Mouse (Mus musculus): Measurements from ENCODE around the gene Snap47.

The Snap47 gene

GRCm38 (mm10) chr11:59399830-59400229 lies 51.2 kb downstream of the Snap47 start:
- H3K27me3 ChIP-seq (ENCODE audit: control insufficient read depth, insufficient read depth, low read length, poor library complexity, severe bottlenecking): no peaks in the 10 kb centered on the region
- DNase-seq (ENCODE audit: low read depth, low spot score): no peak
- H3K36me3 ChIP-seq (ENCODE audit: control insufficient read depth, insufficient read depth, low read length, poor library complexity, severe bottlenecking): no peaks in the 10 kb centered on the region

GRCm38 (mm10) chr11:59397536-59398371 lies 53.2 kb downstream of the Snap47 start:
- no peak for DNase-seq (ENCODE audit: low read depth, low spot score)
- H3K27me3 ChIP-seq (ENCODE audit: control insufficient read depth, insufficient read depth, low read length, poor library complexity, severe bottlenecking): no peaks in the 10 kb centered on the region
- H3K36me3 ChIP-seq (ENCODE audit: control insufficient read depth, insufficient read depth, low read length, poor library complexity, severe bottlenecking): no peaks in the 10 kb centered on the region

- Histone ChIP-seq H3K36me3 (ENCODE audit: control insufficient read depth, insufficient read depth, low read length, poor library complexity, severe bottlenecking) (no peaks in the 10 kb centered on the region), H3K27me3 (ENCODE audit: control insufficient read depth, insufficient read depth, low read length, poor library complexity, severe bottlenecking) (no peaks in the 10 kb centered on the region)
- DNase-seq (ENCODE audit: low read depth, low spot score): no peak
These were observed 56.5 kb downstream of the Snap47 start for GRCm38 (mm10) chr11:59394451-59394850.

- H3K27me3 ChIP-seq (ENCODE audit: control insufficient read depth, insufficient read depth, low read length, poor library complexity, severe bottlenecking): no peaks in the 10 kb centered on the region
- DNase-seq (ENCODE audit: low read depth, low spot score): no peak
- H3K36me3 ChIP-seq (ENCODE audit: control insufficient read depth, insufficient read depth, low read length, poor library complexity, severe bottlenecking): no peaks in the 10 kb centered on the region
These were observed 57.4 kb downstream of the Snap47 start for GRCm38 (mm10) chr11:59393591-59393990.

GRCm38 (mm10) chr11:59392300-59392699 lies 58.7 kb downstream of the Snap47 start:
- no peak for DNase-seq (ENCODE audit: low read depth, low spot score)
- H3K36me3 ChIP-seq (ENCODE audit: control insufficient read depth, insufficient read depth, low read length, poor library complexity, severe bottlenecking): no peaks in the 10 kb centered on the region
- no peaks in the 10 kb centered on the region for H3K27me3 ChIP-seq (ENCODE audit: control insufficient read depth, insufficient read depth, low read length, poor library complexity, severe bottlenecking)

DNA sequence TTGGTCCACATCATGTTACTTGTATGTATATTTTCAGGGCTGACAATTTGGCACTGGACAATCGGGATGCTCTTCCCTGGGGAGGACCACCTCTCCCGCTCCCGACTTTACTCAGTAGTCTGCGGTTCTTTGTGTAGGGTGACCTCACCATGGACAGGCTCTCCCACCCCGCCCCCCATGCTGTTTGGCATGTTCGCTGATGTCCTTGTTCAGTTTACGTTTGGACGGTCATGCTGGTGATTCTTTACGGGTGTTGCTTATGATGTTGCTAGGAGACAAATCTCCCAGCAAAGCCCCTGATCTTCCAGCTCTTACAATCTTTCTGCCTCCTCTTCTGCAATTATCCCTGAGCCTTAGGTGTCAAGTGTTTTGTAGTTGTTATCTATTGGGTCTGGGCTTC lies 60.5 kb downstream of the Snap47 start:
- no peak for DNase-seq (ENCODE audit: low read depth, low spot score)
- Histone ChIP-seq H3K27me3 (ENCODE audit: control insufficient read depth, insufficient read depth, low read length, poor library complexity, severe bottlenecking) (no peaks in the 10 kb centered on the region), H3K36me3 (ENCODE audit: control insufficient read depth, insufficient read depth, low read length, poor library complexity, severe bottlenecking) (no peaks in the 10 kb centered on the region)

DNA sequence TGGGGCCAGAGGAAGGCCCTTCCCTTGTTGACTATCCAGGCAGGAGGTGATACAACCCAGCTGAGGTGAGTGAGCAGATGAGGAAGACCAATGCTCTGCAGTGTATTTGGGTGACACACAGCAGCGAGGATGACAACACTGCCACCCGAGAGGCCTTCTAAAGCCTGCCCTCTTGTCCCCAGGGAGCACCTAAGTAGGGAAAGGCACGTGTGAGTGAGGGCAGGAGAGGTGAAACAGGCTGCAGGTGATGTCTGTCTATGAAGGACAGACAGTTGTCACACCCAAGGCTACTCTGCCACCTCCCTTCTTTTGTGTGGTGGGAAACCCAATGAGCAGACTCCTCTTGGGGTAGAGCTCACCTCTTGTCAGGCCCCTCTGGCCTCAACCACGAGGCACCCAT lies 61.4 kb downstream of the Snap47 start:
- DNase-seq (ENCODE audit: low read depth, low spot score): no peak
- no peaks in the 10 kb centered on the region for H3K27me3 ChIP-seq (ENCODE audit: control insufficient read depth, insufficient read depth, low read length, poor library complexity, severe bottlenecking)

GRCm38 (mm10) chr11:59388806-59389205 lies 62.2 kb downstream of the Snap47 start:
- no peak for DNase-seq (ENCODE audit: low read depth, low spot score)
- H3K36me3 ChIP-seq (ENCODE audit: control insufficient read depth, insufficient read depth, low read length, poor library complexity, severe bottlenecking): no peaks in the 10 kb centered on the region

More for the DNA sequence above, 61.4 kb downstream of the Snap47 start:
- no peaks in the 10 kb centered on the region for H3K36me3 ChIP-seq (ENCODE audit: control insufficient read depth, insufficient read depth, low read length, poor library complexity, severe bottlenecking)

GRCm38 (mm10) chr11:59387471-59387870 lies 63.5 kb downstream of the Snap47 start:
- no peak for DNase-seq (ENCODE audit: low read depth, low spot score)
- no peaks in the 10 kb centered on the region for H3K36me3 ChIP-seq (ENCODE audit: control insufficient read depth, insufficient read depth, low read length, poor library complexity, severe bottlenecking)
- no peaks in the 10 kb centered on the region for H3K27me3 ChIP-seq (ENCODE audit: control insufficient read depth, insufficient read depth, low read length, poor library complexity, severe bottlenecking)

More at GRCm38 (mm10) chr11:59388806-59389205, 62.2 kb downstream of the Snap47 start:
- H3K27me3 ChIP-seq (ENCODE audit: control insufficient read depth, insufficient read depth, low read length, poor library complexity, severe bottlenecking): no peaks in the 10 kb centered on the region

- DNase-seq (ENCODE audit: low read depth, low spot score): no peak
- no peaks in the 10 kb centered on the region for H3K27me3 ChIP-seq (ENCODE audit: control insufficient read depth, insufficient read depth, low read length, poor library complexity, severe bottlenecking)
- no peaks in the 10 kb centered on the region for H3K36me3 ChIP-seq (ENCODE audit: control insufficient read depth, insufficient read depth, low read length, poor library complexity, severe bottlenecking)
These were observed 65.9 kb downstream of the Snap47 start for GRCm38 (mm10) chr11:59385123-59385522.

DNA sequence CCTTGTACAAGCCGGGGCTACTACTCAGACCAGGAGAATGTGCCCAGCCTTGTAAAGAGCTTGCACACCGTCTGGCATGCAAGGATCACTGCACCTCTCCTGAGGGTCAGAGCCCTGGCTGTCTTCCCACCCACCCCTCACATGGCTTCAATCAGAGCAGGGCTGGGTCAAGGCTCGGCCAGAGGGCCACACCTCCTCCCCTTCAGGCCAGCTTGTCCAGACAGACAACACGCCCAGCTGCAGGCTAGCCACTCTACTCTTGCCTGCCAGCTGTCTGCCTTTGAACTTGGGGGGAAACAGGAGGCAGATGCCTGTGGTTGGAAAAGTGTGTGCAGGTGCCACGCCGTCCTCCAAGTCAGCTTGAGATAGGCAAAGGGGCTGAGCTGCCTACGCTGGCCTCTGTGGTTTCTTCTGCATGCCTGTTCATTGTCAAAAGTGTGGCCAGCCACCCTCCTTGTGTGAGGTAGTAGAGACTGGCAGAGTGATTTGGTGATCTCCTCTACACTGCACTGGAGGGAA lies 66.5 kb downstream of the Snap47 start:
- no peaks in the 10 kb centered on the region for H3K27me3 ChIP-seq (ENCODE audit: control insufficient read depth, insufficient read depth, low read length, poor library complexity, severe bottlenecking)
- DNase-seq (ENCODE audit: low read depth, low spot score): no peak
- H3K36me3 ChIP-seq (ENCODE audit: control insufficient read depth, insufficient read depth, low read length, poor library complexity, severe bottlenecking): no peaks in the 10 kb centered on the region

- DNase-seq (ENCODE audit: low read depth, low spot score): no peak
- Histone ChIP-seq H3K27me3 (ENCODE audit: control insufficient read depth, insufficient read depth, low read length, poor library complexity, severe bottlenecking) (no peaks in the 10 kb centered on the region), H3K36me3 (ENCODE audit: control insufficient read depth, insufficient read depth, low read length, poor library complexity, severe bottlenecking) (no peaks in the 10 kb centered on the region)
These were observed 71.4 kb downstream of the Snap47 start for GRCm38 (mm10) chr11:59379547-59379946.

GRCm38 (mm10) chr11:59377999-59378398 lies 73.0 kb downstream of the Snap47 start:
- H3K27me3 ChIP-seq (ENCODE audit: control insufficient read depth, insufficient read depth, low read length, poor library complexity, severe bottlenecking): no peaks in the 10 kb centered on the region
- no peaks in the 10 kb centered on the region for H3K36me3 ChIP-seq (ENCODE audit: control insufficient read depth, insufficient read depth, low read length, poor library complexity, severe bottlenecking)
- no peak for DNase-seq (ENCODE audit: low read depth, low spot score)

GRCm38 (mm10) chr11:59375475-59375874 lies 75.5 kb downstream of the Snap47 start, which contains the start of gene Prss38:
TSS of gene Prss38 (minus strand) at chr11:59375657.
- H3K36me3 ChIP-seq (ENCODE audit: control insufficient read depth, insufficient read depth, low read length, poor library complexity, severe bottlenecking): no peaks in the 10 kb centered on the region
- DNase-seq (ENCODE audit: low read depth, low spot score): no peak

DNA sequence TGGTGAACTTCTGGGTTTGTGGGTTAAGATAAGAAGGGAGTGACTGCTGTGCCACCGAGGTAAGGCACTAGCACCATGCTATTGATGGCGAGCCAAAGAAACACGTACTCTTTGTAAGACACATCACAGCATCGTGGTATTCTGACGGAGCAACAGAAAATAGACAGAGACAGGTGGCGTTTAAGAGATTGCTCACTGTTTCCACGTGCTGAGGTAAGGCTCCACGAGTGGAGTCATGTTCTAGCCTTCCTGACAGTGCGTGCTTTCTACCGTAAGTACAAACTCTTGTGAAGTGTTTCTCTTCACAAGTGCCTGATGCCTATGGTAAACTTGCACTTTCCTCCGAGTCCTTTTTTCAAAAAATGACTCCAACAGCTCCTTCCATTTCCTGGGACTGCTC lies 81.1 kb downstream of the Snap47 start:
- no peak for DNase-seq (ENCODE audit: low read depth, low spot score)
- Histone ChIP-seq H3K36me3 (ENCODE audit: control insufficient read depth, insufficient read depth, low read length, poor library complexity, severe bottlenecking) (no peaks in the 10 kb centered on the region), H3K27me3 (ENCODE audit: control insufficient read depth, insufficient read depth, low read length, poor library complexity, severe bottlenecking) (no peaks in the 10 kb centered on the region)

More at GRCm38 (mm10) chr11:59375475-59375874, 75.5 kb downstream of the Snap47 start, which contains the start of gene Prss38:
- H3K27me3 ChIP-seq (ENCODE audit: control insufficient read depth, insufficient read depth, low read length, poor library complexity, severe bottlenecking): no peaks in the 10 kb centered on the region
